Mouse (Mus musculus) right cerebral cortex, adult 18-20 months (tissue): ENCODE measurements at regions not wholly inside any gene's neighbourhood (a gene's known extent, or its start where the extent isn't known, plus 50 kb on each side); places are given as distances from the start of the nearest gene placed in this dataset.

Experiments
- DNase-seq: peaks from one replicate; pipeline ENCODE4 v3.0.0; 2022; ENCODE audit warnings: mixed read lengths

DNA sequence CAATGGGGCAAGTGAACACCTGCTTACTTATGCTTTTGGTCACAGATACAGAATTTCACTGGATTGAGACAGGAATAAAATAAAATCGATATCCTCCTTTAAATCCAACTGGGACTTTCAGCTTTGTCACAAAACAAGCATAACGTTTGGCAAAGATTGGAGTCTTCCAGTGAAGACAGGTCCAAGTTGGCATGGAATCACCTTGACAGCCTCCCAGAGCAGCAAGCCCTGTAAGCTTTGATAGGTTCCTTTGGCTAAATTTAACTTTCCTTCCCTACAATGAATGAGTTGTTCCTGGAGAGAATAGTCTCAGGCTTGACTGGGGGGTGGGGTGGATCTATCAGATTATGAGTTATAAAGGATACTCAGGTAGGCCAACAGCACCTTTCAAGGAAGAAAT, 302.1 kb upstream of the Epha3 start:
- DNase-seq, result no peak

DNA sequence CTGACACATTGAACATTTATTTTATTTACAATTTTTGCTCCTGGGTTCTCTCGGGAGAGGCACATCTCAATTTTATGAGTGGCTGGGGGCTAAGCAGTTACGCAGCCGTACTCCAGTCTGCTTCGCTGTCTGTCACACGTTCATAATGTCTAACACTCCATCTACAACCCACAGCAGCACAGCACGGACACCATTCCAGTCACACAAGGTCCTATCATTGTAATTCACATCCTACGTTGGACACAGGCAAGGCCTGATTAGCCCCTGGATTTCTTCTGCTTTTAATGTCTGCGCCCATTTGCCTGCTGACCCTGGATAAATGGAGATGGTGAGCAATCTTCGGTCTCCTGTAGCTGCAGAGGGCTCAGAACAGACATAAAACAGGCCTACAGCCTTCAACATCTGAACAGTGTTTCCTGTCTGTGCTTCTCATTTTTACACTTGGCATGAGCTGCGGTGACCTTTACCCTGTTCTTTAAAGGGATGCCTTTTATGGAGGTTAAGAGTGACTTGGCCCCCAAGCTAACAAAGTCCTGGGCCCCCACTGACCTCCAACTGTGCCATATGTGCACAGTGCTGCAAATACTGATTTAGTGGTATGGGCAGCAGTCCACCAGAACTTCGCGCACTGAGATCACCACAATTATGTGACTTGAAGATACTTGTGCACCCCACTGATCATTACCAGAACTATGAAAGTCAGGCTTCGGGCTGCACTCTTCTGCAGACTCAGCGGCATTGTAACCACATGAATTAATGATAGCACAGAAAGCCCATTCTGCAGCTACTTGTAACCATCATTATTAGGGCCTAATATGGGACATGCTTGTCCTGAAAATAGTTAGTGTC, 281.9 kb upstream of the Epha3 start:
- no peak for DNase-seq
